Mouse (Mus musculus): ENCODE results near the gene Ngp. TPM values are rescaled to one million over a fixed set of nuclear protein-coding genes. Genes with fewer than 3 reads are reported as not detected.
"Not testable (repeated sequence)": the region's sequence is repeated elsewhere in the genome, so short reads cannot be mapped to it uniquely, and the experiment has no call there.

Gene Ngp
- polyA plus RNA-seq (2014; fragmentation: Nextera tagmentation; extraction: Ambion mirVana) = 1.4 and 2.9 TPM in 2 replicates

DNA sequence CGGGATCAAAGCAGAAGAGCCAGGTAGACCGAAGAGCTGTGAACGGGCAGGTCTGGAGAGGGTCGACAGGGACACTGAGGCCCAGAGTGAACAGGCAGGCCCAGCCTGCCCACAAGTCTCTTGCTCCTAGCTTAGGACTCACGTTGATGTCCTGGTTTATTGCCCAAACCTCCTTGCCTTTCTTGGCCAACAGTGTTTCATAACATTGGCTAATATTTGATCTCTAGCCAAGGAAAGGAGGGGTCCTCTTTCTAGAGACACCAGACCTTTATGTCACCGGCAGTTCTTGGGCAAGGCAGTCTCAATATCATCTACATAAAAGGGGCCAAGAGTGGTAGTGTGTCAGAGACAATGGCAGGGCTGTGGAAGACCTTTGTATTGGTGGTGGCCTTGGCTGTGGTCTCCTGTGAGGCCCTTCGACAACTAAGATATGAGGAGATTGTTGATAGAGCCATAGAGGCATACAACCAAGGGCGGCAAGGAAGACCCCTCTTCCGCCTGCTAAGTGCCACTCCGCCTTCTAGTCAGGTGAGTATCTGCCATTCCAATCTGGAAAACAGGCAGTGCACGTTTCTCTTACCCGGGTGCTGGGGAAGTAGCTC is at the start of gene Ngp:
Gene Ngp (plus strand): TSS at position 237 of the 602 bp plus-strand sequence.
- Histone ChIP-seq H3K27ac (no peak within 1 kb of the TSS), H3K9me3 (ENCODE audit: control insufficient read depth, low read length) (no peaks in the 10 kb centered on the region), H3K4me3 (replicated peaks; ENCODE audit: low read length) (no peak within 1 kb of the TSS), H3K4me2 (replicated peaks) (no peak within 1 kb of the TSS), H3K9ac (no peak within 1 kb of the TSS), H3K27me3 (ENCODE audit: control insufficient read depth, insufficient read depth, low read length) (no peaks in the 10 kb centered on the region), H3K4me1 (replicated peaks; ENCODE audit: control insufficient read depth, insufficient read depth, low read length) (no peaks in the 10 kb centered on the region), H3K36me3 (replicated peaks; ENCODE audit: control insufficient read depth, insufficient read depth) (no peaks in the 10 kb centered on the region)
- ATAC-seq (ENCODE audit: low FRiP score) (no peak), DNase-seq (ENCODE audit: low spot score) (no peak)
- WGBS = 91% methylated on average over 12 of the region's 12 CpGs

- ATAC-seq (ENCODE audit: low FRiP score) (no peak), DNase-seq (ENCODE audit: low spot score) (no peak)
- Histone ChIP-seq H3K4me2 (replicated peaks) (no peak overlapping the region), H3K27ac (no peak overlapping the region), H3K4me1 (replicated peaks; ENCODE audit: control insufficient read depth, insufficient read depth, low read length) (no peaks in the 10 kb centered on the region), H3K9me3 (ENCODE audit: control insufficient read depth, low read length) (no peaks in the 10 kb centered on the region), H3K36me3 (replicated peaks; ENCODE audit: control insufficient read depth, insufficient read depth) (peaks cover 53% of the 10 kb centered on the region), H3K27me3 (ENCODE audit: control insufficient read depth, insufficient read depth, low read length) (no peaks in the 10 kb centered on the region), H3K4me3 (replicated peaks; ENCODE audit: low read length) (no peak overlapping the region), H3K9ac (no peak overlapping the region)
- WGBS = 96% methylated on average over 3 of the region's 3 CpGs
Observed at GRCm38 (mm10) chr9:110369860-110370259, 49.7 kb upstream of the Ngp start.

GRCm38 (mm10) chr9:110373871-110374270 is 45.7 kb upstream of the Ngp start:
- H3K4me3 ChIP-seq (replicated peaks; ENCODE audit: low read length) = no peak overlapping the region
- no peak overlapping the region for H3K9ac ChIP-seq
- H3K27me3 ChIP-seq (ENCODE audit: control insufficient read depth, insufficient read depth, low read length) = no peaks in the 10 kb centered on the region
- no peak overlapping the region for H3K27ac ChIP-seq
- no peaks in the 10 kb centered on the region for H3K9me3 ChIP-seq (ENCODE audit: control insufficient read depth, low read length)
- 99% methylated on average over 13 of the region's 13 CpGs for WGBS
- H3K4me1 ChIP-seq (replicated peaks; ENCODE audit: control insufficient read depth, insufficient read depth, low read length) = no peaks in the 10 kb centered on the region
- H3K36me3 ChIP-seq (replicated peaks; ENCODE audit: control insufficient read depth, insufficient read depth) = peaks cover 78% of the 10 kb centered on the region
- ATAC-seq (ENCODE audit: low FRiP score) = no peak
- H3K4me2 ChIP-seq (replicated peaks) = no peak overlapping the region
- no peak for DNase-seq (ENCODE audit: low spot score)

DNA sequence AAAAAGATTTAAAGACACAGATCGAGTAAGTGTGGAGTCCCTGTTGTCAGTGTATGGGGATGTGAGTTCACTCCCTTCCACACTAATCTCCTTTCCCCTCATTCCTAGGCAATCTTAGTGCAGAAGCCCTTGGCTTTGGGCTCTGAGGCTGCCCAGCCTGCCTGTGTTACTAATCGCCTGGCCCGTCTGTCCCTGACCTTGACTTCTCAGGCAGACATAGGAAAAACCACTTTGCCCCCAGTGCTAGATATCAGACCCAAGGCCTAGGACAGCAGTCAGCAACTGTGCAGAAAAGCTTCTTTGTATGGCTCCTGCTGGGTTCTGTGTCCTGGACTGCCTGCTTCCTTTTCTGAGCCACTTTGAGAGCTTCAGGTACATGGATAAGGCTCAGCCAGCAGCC is 43.9 kb upstream of the Ngp start:
- no peak overlapping the region for H3K4me2 ChIP-seq (replicated peaks)
- ATAC-seq (ENCODE audit: low FRiP score) (no peak), DNase-seq (ENCODE audit: low spot score) (no peak)
- no peak overlapping the region for H3K27ac ChIP-seq
- 96% methylated on average over 3 of the region's 3 CpGs for WGBS
- H3K4me3 ChIP-seq (replicated peaks; ENCODE audit: low read length) = no peak overlapping the region
- peaks cover 83% of the 10 kb centered on the region for H3K36me3 ChIP-seq (replicated peaks; ENCODE audit: control insufficient read depth, insufficient read depth)
- H3K9ac ChIP-seq = no peak overlapping the region
- no peaks in the 10 kb centered on the region for H3K9me3 ChIP-seq (ENCODE audit: control insufficient read depth, low read length)
- no peaks in the 10 kb centered on the region for H3K27me3 ChIP-seq (ENCODE audit: control insufficient read depth, insufficient read depth, low read length)
- H3K4me1 ChIP-seq (replicated peaks; ENCODE audit: control insufficient read depth, insufficient read depth, low read length) = no peaks in the 10 kb centered on the region

DNA sequence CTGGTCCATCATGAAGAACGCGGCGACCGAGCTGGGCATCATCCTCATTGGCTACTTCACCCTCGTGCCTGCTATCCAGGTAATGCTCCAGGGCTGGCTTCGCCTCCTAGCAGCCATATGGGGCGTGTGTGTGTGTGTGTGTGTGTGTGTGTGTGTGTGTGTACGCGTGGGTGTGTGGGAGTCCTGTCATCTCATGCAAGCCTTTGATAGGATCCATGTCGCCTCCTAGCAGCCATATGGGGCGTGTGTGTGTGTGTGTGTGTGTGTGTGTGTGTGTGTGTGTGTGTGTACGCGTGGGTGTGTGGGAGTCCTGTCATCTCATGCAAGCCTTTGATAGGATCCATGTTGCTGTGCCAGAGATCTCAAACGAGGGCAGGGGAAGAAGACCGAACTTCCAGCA is 41.9 kb upstream of the Ngp start:
- H3K27me3 ChIP-seq (ENCODE audit: control insufficient read depth, insufficient read depth, low read length); H3K27ac ChIP-seq; H3K9me3 ChIP-seq (ENCODE audit: control insufficient read depth, low read length); H3K4me1 ChIP-seq (replicated peaks; ENCODE audit: control insufficient read depth, insufficient read depth, low read length); DNase-seq (ENCODE audit: low spot score); H3K4me3 ChIP-seq (replicated peaks; ENCODE audit: low read length); H3K4me2 ChIP-seq (replicated peaks); ATAC-seq (ENCODE audit: low FRiP score); H3K9ac ChIP-seq: not testable (repeated sequence)
- peaks cover 91% of the 10 kb centered on the region for H3K36me3 ChIP-seq (replicated peaks; ENCODE audit: control insufficient read depth, insufficient read depth)
- WGBS = 94% methylated on average over 15 of the region's 15 CpGs

GRCm38 (mm10) chr9:110379361-110379760 is 40.2 kb upstream of the Ngp start:
- no peak overlapping the region for H3K27ac ChIP-seq
- 94% methylated on average over 8 of the region's 8 CpGs for WGBS
- H3K4me1 ChIP-seq (replicated peaks; ENCODE audit: control insufficient read depth, insufficient read depth, low read length) = no peaks in the 10 kb centered on the region
- no peaks in the 10 kb centered on the region for H3K27me3 ChIP-seq (ENCODE audit: control insufficient read depth, insufficient read depth, low read length)
- H3K4me2 ChIP-seq (replicated peaks) = no peak overlapping the region
- no peak overlapping the region for H3K9ac ChIP-seq
- no peak for ATAC-seq (ENCODE audit: low FRiP score)
- DNase-seq (ENCODE audit: low spot score) = no peak
- peaks cover 91% of the 10 kb centered on the region for H3K36me3 ChIP-seq (replicated peaks; ENCODE audit: control insufficient read depth, insufficient read depth)
- no peaks in the 10 kb centered on the region for H3K9me3 ChIP-seq (ENCODE audit: control insufficient read depth, low read length)
- H3K4me3 ChIP-seq (replicated peaks; ENCODE audit: low read length) = no peak overlapping the region

DNA sequence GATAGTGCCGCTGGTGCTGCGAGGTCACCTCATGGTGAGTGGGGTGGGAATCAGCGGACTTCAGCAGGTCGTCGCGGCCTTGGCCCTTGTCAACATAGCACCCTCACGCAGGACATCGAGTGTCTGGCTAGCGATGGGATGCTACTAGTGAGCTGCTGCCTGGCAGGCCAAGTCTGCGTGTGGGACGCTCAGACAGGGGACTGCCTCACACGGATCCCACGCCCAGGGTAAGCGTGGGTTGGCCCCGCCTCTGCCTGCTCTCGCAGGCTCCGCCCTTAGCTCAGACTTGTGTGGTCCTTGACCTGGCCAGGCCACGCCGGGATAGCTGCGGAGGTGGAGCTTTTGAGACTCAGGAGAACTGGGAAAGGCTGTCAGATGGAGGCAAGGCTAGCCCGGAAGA is 38.9 kb upstream of the Ngp start:
- 47% methylated on average over 21 of the region's 21 CpGs for WGBS
- H3K4me1 ChIP-seq (replicated peaks; ENCODE audit: control insufficient read depth, insufficient read depth, low read length) = no peaks in the 10 kb centered on the region
- H3K36me3 ChIP-seq (replicated peaks; ENCODE audit: control insufficient read depth, insufficient read depth) = peaks cover 95% of the 10 kb centered on the region
- no peak for ATAC-seq (ENCODE audit: low FRiP score)
- no peak overlapping the region for H3K9ac ChIP-seq
- H3K4me2 ChIP-seq (replicated peaks) = no peak overlapping the region
- H3K27me3 ChIP-seq (ENCODE audit: control insufficient read depth, insufficient read depth, low read length) = no peaks in the 10 kb centered on the region
- H3K27ac ChIP-seq = no peak overlapping the region
- DNase-seq (ENCODE audit: low spot score) = no peak
- no peaks in the 10 kb centered on the region for H3K9me3 ChIP-seq (ENCODE audit: control insufficient read depth, low read length)
- H3K4me3 ChIP-seq (replicated peaks; ENCODE audit: low read length) = no peak overlapping the region

- Histone ChIP-seq H3K4me3 (replicated peaks; ENCODE audit: low read length) (no peak overlapping the region), H3K4me2 (replicated peaks) (no peak overlapping the region), H3K36me3 (replicated peaks; ENCODE audit: control insufficient read depth, insufficient read depth) (peaks cover 95% of the 10 kb centered on the region), H3K27me3 (ENCODE audit: control insufficient read depth, insufficient read depth, low read length) (no peaks in the 10 kb centered on the region), H3K9ac (no peak overlapping the region), H3K9me3 (ENCODE audit: control insufficient read depth, low read length) (no peaks in the 10 kb centered on the region), H3K4me1 (replicated peaks; ENCODE audit: control insufficient read depth, insufficient read depth, low read length) (no peaks in the 10 kb centered on the region), H3K27ac (no peak overlapping the region)
- 82% methylated on average over 10 of the region's 12 CpGs for WGBS
- no peak for ATAC-seq (ENCODE audit: low FRiP score)
- no peak for DNase-seq (ENCODE audit: low spot score)
Observed at GRCm38 (mm10) chr9:110381292-110381691, 38.3 kb upstream of the Ngp start.

DNA sequence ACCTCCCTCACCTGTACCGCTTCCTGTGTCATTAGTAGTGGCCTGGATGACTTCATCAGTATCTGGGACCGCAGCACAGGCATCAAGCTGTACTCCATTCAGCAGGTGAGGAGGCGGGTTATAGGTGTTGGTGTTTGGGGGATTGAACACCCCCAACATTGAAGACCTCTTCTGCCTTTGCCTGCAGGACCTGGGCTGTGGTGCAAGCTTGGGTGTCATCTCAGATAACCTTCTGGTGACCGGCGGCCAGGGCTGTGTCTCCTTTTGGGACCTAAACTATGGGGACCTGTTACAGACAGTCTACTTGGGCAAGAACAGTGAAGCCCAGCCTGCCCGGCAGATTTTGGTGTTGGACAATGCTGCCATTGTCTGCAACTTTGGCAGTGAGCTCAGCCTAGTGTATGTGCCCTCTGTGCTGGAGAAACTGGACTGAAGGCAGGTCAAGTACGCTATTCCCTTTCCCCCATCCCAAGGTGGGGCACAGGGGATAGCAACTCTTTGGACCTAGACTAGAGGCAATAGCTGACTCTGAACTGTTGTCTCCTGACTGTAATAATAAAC is 35.1 kb upstream of the Ngp start:
- H3K9me3 ChIP-seq (ENCODE audit: control insufficient read depth, low read length) = no peaks in the 10 kb centered on the region
- 85% methylated on average over 7 of the region's 7 CpGs for WGBS
- H3K27me3 ChIP-seq (ENCODE audit: control insufficient read depth, insufficient read depth, low read length) = no peaks in the 10 kb centered on the region
- no peak for DNase-seq (ENCODE audit: low spot score)
- no peak overlapping the region for H3K4me2 ChIP-seq (replicated peaks)
- no peak overlapping the region for H3K4me3 ChIP-seq (replicated peaks; ENCODE audit: low read length)
- no peak overlapping the region for H3K9ac ChIP-seq
- no peaks in the 10 kb centered on the region for H3K4me1 ChIP-seq (replicated peaks; ENCODE audit: control insufficient read depth, insufficient read depth, low read length)
- ATAC-seq (ENCODE audit: low FRiP score) = no peak
- H3K36me3 ChIP-seq (replicated peaks; ENCODE audit: control insufficient read depth, insufficient read depth) = peaks cover 98% of the 10 kb centered on the region
- no peak overlapping the region for H3K27ac ChIP-seq

- no peak overlapping the region for H3K27ac ChIP-seq
- H3K4me2 ChIP-seq (replicated peaks) = no peak overlapping the region
- no peaks in the 10 kb centered on the region for H3K4me1 ChIP-seq (replicated peaks; ENCODE audit: control insufficient read depth, insufficient read depth, low read length)
- no peaks in the 10 kb centered on the region for H3K27me3 ChIP-seq (ENCODE audit: control insufficient read depth, insufficient read depth, low read length)
- H3K9me3 ChIP-seq (ENCODE audit: control insufficient read depth, low read length) = no peaks in the 10 kb centered on the region
- 97% methylated on average over 7 of the region's 7 CpGs for WGBS
- no peak overlapping the region for H3K4me3 ChIP-seq (replicated peaks; ENCODE audit: low read length)
- no peak overlapping the region for H3K9ac ChIP-seq
- no peak for ATAC-seq (ENCODE audit: low FRiP score)
- peaks cover 99% of the 10 kb centered on the region for H3K36me3 ChIP-seq (replicated peaks; ENCODE audit: control insufficient read depth, insufficient read depth)
- no peak for DNase-seq (ENCODE audit: low spot score)
Observed at GRCm38 (mm10) chr9:110388011-110388410, 31.5 kb upstream of the Ngp start.
